Mouse (Mus musculus): ENCODE data around the gene Gm43738.
A peak's percentile ranks its signal among the peaks of the same experiment; 100 is the strongest.
"Not testable (repeated sequence)": the region's sequence is repeated elsewhere in the genome, so short reads cannot be mapped to it uniquely, and the experiment has no call there.

Gene Gm43738

DNA sequence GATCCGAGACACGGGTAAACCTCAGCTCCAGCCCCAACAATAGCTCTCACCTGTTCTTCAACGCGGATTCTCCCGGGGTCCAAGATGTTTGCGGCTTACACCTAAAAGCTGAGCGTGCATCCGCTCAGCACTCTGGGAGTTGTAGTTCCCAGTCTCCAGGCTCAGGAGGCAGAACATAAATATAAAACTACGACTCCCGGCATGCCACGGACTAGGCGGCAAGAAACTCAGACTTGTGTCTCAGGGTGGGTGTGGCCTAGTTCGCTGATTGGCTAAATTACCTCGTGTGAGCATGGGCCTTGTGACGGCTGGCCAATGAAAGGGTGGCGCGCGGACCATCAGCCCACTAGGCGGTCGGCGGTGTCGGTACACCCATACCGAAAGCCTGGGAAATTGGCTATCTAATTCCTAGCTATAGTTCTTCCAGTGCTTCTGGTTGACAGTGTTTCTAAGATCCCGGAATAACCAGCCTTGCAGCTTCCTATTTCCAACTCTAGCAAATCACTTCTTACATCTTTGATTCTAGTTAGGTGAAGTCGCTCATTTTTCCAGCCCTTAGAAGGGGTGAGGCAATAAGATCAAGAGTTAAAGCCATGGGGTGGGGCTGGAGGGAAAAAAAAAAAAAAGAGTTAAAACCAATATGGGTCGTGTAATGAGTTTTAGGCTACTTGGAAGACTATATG is 1.1 kb upstream of the Gm43738 start, which contains the start of gene Fdps:
Gene Fdps (minus strand): TSS at position 148 of the 683 bp plus-strand sequence.
- peak; percentile 99 for DNase-seq

DNA sequence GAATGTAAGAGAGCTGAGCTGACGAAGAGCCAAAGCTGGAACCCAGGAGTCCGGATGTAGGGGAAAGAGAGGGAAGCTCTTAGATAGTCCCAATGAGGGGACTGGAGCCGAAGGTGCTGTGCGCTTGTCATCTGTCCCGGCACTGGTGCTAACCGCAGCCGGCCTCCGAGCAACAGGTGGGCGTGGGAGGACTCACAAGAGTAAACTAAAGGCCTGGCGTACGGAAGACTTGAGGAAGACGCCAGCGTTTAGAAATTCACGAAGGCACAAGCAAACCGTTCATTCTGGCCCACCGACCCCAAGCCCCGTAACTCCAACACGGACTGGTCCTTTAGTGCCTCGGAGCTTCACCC is 536 bp upstream of the Gm43738 start:
- DNase-seq, result no peak

DNA sequence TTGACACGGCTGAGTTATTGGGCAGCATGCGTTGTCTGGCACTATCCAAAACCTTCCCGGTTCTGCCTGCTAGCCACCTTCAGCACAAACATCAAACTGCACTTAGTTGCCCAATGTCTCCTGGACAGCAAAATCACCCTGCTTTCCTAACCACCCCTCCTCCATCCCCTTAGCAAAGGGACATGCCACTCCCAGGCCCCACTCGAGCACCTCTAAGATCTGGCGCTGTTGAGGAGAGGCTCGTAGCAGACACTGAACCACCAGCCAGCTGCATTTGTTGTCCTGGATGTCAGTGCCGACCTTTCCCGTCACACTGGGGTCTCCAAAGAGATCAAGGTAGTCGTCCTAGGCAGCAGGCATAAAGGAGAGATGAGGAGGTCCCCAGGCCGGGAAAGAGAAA is 6.9 kb downstream of the Gm43738 start:
- no peak for DNase-seq

DNA sequence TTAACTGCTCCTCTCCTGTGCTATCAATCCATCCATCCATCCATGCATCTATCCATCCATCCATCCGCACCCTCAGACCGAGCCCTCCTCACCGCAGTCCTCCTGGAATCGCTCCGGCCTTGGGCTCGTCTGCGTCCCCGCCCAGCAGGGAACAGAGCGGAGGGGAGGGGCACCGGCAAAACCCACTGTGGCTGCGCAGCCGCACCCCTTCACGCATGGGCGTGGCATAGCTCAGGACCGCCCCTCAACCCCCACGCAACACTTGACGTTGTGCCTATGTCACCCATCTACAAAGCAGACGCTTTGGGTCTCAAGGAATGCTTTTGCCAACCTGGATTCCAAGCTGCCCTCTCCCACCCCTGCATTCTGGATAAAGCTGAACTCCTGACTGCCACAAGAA is 7.7 kb downstream of the Gm43738 start, which contains the start of gene Rusc1:
Gene Rusc1 (minus strand): TSS at position 137 of the 400 bp plus-strand sequence.
- peak; percentile 84 to 90 for DNase-seq

DNA sequence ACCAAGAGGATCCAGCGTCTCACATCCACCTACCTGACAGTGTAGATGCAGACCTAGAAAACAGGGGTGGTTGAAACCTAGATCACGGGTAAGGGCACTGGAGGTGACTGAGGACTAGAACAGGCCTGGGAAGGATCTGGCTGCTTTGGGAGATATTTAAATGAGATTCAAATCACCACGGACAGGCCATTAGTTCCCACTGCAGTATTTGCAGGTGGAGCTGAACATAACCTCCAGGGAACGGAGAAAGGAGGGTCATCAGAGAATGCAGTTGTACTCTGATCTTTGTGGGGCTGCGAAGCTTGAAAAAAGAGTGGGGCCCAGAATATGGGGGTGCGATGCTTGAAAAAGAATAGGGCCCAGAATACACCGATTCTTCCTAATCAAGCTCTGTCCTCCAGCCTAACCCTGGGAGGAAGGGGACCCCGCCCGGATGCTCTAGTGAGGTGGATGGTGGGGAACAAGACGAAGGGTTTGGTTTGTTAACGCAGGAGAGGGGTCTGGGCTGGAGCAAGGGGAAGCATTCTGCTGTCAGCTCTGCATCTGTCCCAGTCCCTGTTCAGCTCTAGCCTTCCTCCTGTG is 8.3 kb downstream of the Gm43738 start:
- DNase-seq, result no peak

DNA sequence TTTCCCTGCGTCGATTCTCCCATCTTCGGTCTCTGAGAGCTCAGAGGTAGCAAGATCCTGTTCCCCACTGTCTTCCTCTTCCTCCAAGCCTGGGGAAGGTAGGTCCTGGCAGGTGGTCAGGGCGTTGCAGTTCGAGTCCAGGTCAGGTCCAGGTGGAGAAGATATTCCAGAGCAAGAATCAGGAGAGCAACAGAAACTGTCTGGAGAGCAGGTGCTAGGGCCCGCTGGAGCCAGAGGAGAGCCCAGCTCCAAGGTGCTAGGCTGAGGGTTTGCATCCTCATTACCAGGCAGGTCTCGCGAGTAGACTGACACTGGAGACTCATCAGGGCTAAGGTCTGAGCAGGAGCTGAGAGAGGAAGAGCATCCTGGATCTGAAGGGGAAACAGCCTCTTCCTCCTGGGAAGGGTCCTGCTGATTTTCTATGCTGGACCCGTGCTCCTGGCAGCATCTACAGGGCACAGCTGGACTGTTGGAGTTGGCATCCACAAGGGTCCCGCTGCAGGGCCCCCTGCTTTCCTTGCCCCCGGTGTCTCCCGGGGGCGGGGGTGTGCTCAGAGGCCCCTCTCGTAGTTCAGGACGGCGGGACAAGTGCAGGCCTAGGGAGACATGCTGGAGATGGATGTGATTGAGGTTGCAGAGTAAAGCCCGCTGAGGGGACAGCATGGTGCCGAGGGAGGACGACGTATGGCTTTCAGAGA is 8.9 kb downstream of the Gm43738 start:
- no peak for DNase-seq

DNA sequence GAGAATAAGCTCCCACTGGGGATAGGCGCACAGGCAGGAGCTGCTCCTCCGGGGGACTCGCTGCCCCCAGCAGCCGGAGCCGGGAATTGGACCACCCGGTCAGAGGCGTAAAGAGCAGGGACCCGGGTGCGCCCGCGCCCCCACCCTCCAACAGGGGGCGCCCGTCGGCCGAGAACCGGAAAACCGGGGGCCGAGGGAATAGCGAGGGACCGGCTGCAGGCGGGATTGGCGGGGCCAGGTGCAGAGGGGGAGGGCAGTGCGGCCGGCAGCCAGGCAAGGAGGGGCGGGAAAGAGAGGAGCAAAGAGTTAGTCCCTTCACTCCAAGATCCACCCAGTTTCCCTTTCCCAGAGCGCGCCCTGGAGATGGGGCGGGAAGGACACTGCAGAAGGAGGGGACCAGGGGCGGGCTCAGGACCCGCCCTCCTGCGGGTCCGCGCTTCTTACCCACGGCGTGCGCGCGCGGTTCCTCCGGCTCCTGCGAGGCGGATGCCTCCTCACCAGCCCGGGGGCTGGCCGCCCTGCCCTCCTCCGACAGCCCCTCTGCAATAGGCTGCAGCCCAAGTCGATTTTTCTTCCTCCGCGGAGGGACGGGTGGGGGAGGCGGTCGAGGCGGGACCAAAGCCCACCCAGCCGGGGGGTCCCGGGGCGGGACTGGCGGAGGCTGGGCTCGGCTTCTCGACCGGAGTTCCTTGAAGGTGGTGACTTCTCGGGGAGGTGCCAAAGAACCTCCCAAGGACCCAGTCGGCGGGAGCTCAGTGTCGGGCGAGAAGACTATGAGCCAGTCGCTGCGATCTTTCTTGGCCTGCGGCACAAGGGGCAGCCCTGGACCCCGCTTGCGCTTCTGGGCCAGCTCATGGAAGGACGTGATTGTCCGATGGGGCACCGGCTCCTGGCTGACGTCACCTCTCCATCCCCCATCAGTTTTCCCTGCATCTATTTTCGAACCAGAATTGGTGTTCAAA is 9.9 kb downstream of the Gm43738 start:
- peak; percentile 80 to 92 for DNase-seq

DNA sequence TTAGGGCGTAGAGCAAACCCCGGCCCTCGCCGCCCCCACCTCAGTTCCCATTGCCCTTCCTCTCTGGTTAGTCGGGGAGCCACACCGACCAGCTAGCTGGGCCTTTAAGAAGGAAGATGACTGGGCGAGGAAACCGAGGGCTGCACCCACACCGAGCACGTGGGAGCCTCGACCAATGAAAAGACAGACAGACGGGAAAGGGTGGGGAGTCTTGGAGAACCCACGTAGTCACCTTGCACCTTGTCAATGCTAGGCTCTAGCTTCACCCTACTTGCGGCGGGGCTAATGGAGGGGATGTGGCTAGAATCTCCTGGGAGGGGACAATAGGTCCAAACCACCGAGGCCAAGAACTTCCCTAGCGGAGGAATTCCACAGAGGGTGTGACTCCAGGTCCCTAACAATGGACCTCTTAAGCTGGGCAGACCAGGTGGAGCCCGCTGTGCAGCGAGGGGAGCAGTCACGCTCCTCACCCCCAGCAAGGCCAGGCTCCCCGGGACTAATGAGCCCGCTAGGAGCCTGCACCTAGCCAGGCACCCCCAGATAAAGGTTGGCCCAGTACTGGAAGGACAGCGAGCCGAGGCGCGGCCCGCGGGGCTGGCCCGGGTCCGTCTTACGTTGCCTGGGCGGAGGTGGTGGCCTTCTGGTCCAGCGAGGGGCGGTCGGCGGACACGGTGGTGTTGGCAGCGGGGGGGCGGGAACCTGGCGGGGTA is 10.9 kb downstream of the Gm43738 start:
- peak; percentile 91 to 96 for DNase-seq

DNA sequence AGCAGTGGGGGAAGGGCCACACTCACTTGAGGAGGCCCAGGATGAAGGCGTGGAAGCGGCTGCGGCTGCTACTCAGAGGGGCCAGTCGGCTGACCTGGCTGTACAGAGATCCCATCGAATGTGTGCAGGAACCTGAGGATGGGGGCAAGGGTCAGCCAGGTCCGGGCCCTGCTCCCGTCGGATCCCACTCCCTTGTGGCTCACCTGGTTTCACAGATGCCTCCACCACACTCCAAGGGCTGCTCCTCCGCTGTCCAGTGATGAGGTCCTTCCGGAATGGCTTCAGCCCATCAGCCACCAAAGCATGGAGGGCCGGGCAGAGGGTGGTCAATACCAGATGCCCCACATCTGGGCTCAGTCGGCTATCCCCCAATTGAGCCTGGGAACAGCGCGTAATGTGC is 11.9 kb downstream of the Gm43738 start:
- peak; percentile 6 to 53 for DNase-seq

DNA sequence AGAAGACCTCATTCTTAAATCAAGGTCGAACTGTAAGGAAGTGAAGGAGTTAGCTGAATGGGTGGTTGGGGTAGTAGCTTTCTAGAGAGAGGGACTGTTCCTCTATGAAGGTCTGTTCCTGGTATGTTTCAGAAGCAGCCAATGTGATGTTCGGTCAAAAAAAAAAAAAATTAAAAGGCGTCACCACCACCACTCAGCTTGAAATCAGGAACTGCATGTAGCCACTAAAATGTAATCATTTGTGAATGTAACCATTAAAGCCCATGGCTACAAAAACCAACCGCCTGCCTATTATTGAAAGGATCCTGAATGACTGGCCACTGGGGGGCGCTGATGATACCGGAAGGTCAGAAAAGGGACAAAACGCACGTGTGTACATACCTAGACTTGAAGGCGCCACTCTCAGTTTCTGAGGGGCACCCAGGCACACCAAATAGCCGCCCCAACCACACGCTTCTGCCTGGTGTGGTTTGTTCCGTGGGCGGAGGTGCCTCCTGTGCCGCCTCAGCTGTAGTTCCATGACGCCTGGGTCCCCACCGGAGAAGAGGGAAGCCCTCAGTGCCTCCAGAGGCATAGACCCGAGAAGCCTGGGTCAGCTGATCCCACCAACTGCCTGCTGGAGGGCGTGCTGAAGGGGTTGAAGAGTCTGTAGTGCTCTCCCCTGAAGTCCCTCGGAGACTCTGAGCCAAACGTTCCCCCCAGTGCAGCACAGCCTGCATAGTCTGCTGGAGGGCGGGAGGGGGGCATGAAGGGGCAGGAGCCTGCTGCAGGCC is 13.4 kb downstream of the Gm43738 start:
- DNase-seq, result peak; percentile 90 to 95

DNA sequence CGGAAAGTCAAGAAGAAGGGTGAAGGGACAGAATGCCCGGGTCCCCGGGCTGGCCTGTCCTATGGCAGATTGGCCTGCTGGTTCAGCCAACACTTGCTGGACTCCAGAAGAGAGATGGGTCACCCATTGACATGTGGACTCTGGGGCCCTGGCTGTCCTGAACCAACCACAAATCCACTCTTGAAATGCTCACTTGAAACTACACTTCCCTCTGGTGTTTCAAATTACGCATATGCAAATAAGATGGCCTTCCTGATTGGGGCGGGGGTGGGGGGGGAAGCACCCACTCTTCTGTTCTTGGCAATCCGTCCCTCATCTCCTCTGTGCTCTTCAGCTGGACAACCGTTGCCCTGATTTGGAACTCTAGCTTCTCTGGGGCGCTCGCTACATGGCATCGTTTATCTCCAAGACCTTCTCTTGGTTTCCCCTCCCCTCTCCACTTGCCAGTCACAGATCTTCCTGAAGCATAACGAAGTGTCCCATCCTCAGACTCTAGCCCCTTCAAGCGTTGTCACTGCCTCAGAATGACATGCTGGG is 16.2 kb downstream of the Gm43738 start:
- no peak for DNase-seq

DNA sequence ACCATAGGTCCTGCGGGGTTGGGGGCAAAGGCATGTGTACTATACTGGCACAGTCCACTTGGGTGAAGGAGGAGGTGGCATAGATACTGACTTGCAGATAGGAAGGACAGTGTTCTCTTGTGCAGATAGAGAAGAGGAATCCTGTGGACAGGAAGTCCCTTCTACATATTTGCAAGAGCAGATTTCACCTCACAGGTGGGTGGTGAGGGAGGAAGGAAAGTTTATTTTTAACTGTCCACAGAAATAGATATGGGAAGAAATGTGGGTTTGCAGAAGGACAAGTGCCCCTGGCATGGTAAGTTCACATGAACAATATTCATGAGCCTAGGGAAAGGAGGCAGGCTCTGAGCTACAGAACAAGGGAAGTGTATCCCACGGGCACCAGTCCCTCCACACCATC is 16.8 kb downstream of the Gm43738 start:
- no peak for DNase-seq

DNA sequence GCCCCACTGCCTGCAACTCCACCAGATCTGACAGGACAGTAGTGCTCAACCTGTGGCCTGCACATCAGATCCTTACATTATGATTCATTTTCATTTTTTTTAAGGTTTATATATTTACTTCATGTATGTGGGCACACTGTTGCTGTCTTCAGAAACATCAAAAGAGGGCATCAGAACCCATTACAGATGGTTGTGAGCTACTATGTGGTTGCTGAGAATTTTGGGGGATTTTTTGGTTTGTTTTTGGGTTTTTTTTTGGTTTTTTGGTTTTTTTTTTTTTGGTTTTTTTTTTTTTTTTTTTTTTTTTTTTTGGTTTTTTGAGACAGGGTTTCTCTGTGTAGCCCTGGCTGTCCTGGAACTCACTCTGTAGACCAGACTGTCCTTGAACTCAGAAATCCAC is 18.6 kb downstream of the Gm43738 start:
- not testable (repeated sequence) for DNase-seq

DNA sequence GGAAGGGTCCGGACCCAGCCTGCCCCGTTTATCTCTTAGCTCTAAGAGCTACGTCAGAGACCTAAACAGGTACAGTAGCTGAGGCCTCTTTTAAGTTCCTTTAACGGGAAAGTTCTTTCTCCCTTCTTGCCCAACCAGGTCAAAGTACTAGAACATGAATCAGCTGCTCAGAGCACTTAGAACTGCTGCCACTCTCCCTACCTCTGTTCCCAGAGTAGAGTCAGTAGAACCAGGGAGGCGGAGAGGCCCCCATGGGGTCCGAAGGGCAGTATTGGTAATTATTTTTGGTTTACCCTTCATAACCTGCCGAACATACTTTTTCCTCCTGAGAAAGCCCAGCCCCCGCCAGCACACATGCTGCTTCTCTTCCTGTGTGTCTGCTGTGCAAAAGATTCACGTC is 23.5 kb downstream of the Gm43738 start:
- DNase-seq, result no peak

DNA sequence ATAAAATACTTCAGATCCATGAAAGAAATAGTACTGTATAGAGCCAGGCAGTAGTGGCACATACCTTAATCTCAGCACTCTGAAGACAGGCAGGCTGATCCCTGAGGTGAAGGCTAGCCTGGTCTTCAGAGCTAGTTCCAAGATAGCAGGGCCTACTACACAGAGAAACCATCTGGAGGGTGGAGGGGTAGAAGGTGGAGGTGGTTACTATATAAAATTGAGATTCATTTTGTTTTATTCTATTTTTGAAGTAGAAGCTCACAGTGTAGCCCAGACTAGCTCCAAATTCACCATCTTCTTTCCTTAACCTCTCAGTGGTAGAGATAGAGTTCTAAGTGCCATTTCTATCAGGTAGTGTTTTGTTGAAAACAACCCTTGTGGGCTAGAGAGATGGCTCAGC is 33.6 kb downstream of the Gm43738 start:
- no peak for DNase-seq

DNA sequence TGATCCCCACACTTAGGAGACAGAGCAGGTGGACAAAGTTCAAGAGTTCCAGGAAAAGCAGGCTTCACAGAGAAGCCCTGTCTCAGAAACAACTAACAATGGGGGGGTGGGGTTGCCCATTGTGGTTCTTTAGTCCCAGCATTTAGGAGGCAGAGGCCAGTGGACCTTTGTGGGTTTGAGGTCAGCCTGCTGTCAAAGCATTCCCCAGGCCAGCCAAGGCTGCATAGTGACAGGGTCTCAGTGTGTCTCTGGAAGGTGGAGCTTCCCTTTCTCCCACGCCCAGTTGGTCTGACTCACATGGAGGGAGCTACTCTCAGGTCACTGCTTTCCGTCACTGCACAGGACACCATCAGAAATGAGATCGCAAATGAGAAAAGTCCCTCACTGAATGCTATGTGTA is 39.2 kb downstream of the Gm43738 start:
- no peak for DNase-seq

DNA sequence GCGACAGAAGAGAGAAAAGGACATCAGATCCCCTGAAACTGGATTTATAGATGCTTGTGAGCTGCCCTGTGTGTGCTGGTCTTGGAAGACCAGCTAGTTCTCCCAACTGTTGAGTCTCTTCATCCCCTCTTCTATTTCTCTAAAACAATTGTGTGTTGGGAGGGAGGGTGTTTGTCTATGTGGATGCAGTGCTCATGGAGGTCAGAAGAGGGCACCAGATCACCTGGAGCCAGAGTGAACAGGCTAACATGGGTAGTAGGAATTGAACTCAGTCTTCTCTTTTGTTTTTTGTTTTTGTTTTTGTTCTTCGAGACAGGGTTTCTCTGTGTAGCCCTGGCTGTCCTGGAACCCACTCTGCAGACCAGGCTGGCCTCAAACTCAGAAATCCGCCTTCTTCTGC is 42.1 kb downstream of the Gm43738 start:
- peak in 1 of 2 experiments; percentile 54 for DNase-seq

DNA sequence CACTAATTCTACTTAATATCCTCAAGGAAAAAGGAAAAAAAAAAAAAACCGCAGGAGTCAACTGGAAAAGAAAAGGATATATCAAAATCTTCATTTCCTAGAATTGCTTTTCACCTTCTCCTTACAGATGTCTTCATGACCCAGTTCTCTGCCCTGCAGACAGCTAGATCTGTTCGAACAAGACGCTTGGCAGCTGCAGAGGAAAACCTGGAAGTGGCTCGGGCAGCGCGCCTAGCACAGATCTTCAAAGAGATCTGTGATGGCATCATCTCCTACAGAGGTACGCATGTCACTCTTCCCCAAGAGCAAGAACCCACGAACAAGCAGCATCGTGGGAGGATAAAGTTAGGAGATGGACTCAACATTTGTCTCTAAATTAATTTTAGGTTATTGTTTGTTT is 42.5 kb downstream of the Gm43738 start:
- no peak for DNase-seq

DNA sequence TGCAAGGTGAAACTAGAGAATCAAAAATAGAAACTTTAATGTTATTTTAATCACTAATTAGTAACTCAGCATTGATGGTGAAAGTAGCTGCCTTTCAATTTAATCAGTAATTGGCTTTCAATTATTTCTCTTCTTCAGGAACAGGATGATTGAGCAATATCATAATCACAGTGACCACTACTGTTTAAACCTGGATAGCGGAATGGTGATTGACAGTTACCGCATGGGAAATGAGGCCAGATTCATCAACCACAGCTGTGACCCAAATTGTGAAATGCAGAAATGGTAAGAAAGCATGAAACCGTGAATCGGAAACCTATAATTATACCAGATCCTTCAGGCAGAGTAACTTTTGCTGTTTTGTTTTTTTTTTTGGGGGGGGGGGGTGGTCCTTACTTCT is 57.5 kb downstream of the Gm43738 start:
- DNase-seq, result no peak

All from kidney, postnatal 25 days (tissue).